Mouse (Mus musculus): ENCODE data around the gene Zfp280c. TPM values are rescaled to one million over a fixed set of nuclear protein-coding genes. Genes with fewer than 3 reads are reported as not detected.

Zfp280c gene
- polyA plus RNA-seq, 1 experiment from 2014 or later: 11.2 TPM

DNA sequence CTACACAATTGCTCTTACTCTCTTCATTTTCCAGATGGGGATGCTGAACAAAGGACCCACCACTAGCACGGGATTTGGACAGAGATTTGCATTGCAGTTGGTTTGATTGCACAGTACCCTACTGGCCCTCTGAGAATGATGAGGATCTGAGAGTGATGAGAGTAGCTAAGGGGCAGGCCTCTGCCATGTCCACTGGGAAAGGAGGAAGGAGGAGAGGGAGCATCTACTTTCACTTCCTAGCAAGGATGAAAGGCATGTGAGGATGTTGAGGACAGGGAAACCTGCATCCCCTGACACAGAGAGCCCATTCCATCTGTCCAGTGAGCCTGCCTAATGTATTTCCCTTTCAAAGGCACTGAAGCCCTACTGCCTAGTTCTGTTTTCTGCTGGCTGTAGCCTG is 69.0 kb downstream of the Zfp280c start:
- Histone ChIP-seq H3K9ac (no peak overlapping the region), H3K27me3 (no peaks in the 10 kb centered on the region), H3K36me3 (peaks cover 6% of the 10 kb centered on the region), H3K4me1 (replicated peaks) (peaks cover 23% of the 10 kb centered on the region), H3K4me2 (no peak overlapping the region), H3K4me3 (no peak overlapping the region), H3K9me3 (no peaks in the 10 kb centered on the region), H3K27ac (no peak overlapping the region)
- WGBS: 76% methylated on average over 1 of the region's 1 CpGs
- no peak for ATAC-seq (ENCODE audit: low FRiP score)

DNA sequence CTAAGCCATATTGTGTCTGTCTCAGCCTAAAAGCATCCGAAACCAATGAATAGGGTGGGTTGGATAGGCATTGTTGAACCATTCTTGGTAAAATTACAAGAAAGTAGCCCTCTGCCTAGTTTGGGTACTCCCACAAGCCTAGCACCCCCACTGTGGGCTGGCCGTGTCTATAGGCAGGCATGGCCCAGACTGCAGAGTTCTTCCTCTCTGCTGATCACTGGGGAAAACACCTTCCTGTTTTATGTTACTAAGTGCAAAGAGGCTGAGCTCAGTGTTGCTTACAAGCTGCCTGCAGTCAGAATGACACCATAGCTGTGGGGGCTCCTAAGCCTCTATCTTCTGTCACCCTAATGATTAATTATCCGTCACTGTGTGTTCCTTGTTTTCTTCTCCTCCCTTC is 70.8 kb downstream of the Zfp280c start:
- H3K9me3 ChIP-seq: no peaks in the 10 kb centered on the region
- peak overlapping the region; percentile 39; the same call in 1 of the 2 replicates for H3K9ac ChIP-seq
- H3K36me3 ChIP-seq: no peaks in the 10 kb centered on the region
- peak overlapping the region; percentile 17 for H3K4me3 ChIP-seq
- peak overlapping the region; percentile 65 for H3K4me2 ChIP-seq
- 64% methylated on average over 3 of the region's 3 CpGs for WGBS
- no peak for ATAC-seq (ENCODE audit: low FRiP score)
- no peaks in the 10 kb centered on the region for H3K27me3 ChIP-seq
- peaks cover 23% of the 10 kb centered on the region for H3K4me1 ChIP-seq (replicated peaks)
- no peak overlapping the region for H3K27ac ChIP-seq

DNA sequence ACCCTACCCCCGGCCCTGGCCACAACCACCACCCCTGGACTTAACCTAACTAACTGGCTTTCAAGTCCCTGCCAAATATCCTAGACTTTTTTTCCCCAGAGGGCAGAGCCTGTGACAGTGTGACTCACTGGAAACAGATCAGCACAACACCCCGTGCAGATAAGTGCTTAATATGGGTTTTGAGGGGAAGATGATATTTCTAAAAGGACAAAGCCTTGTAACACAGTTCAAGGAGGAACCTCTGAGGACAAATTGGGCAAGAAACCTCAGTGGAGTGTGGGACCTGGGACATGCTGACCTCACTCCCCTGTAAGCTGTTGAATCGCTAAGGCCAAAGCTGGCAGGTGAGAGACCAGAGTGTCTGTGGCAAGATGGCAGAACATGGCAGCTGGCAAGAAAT is 72.7 kb downstream of the Zfp280c start:
- peaks cover 23% of the 10 kb centered on the region for H3K4me1 ChIP-seq (replicated peaks)
- no peak overlapping the region for H3K27ac ChIP-seq
- H3K9ac ChIP-seq: peak overlapping the region; percentile 24; the same call in 1 of the 2 replicates
- no peaks in the 10 kb centered on the region for H3K36me3 ChIP-seq
- ATAC-seq (ENCODE audit: low FRiP score): no peak
- no peaks in the 10 kb centered on the region for H3K9me3 ChIP-seq
- H3K4me2 ChIP-seq: peak overlapping the region; percentile 65
- WGBS: 79% methylated on average over 3 of the region's 3 CpGs
- H3K27me3 ChIP-seq: no peaks in the 10 kb centered on the region
- peak overlapping the region; percentile 52 for H3K4me3 ChIP-seq

DNA sequence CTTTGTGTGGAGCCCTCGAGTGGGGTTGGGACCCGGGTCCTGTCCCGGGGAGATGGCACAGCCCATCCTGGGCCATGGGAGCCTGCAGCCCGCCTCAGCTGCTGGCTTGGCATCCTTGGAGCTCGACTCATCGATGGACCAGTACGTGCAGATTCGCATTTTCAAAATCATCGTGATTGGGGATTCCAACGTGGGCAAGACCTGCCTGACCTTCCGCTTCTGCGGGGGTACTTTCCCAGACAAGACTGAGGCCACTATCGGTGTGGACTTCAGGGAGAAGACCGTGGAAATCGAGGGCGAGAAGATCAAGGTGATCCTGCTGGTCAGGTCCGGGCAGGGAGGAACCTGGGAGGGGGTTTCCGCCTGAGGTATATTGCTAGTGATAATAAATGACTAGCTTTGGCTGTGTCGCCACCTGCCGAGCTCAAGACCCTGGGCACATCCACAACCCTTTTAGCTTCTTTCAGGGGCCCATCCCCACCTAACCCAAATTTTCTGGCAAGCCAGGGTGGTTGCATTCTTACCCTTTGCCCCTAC is 74.7 kb downstream of the Zfp280c start:
- Histone ChIP-seq H3K9me3 (no peaks in the 10 kb centered on the region), H3K36me3 (no peaks in the 10 kb centered on the region), H3K4me1 (replicated peaks) (peaks cover 23% of the 10 kb centered on the region), H3K4me3 (peak overlapping the region; percentile 52), H3K27ac (peak overlapping the region; percentile 96), H3K9ac (peak overlapping the region; percentile 79), H3K27me3 (no peaks in the 10 kb centered on the region), H3K4me2 (peak overlapping the region; percentile 65)
- WGBS: 8% methylated on average over 20 of the region's 20 CpGs
- no peak; the same call in 1 of the 2 replicates for ATAC-seq (ENCODE audit: low FRiP score)

DNA sequence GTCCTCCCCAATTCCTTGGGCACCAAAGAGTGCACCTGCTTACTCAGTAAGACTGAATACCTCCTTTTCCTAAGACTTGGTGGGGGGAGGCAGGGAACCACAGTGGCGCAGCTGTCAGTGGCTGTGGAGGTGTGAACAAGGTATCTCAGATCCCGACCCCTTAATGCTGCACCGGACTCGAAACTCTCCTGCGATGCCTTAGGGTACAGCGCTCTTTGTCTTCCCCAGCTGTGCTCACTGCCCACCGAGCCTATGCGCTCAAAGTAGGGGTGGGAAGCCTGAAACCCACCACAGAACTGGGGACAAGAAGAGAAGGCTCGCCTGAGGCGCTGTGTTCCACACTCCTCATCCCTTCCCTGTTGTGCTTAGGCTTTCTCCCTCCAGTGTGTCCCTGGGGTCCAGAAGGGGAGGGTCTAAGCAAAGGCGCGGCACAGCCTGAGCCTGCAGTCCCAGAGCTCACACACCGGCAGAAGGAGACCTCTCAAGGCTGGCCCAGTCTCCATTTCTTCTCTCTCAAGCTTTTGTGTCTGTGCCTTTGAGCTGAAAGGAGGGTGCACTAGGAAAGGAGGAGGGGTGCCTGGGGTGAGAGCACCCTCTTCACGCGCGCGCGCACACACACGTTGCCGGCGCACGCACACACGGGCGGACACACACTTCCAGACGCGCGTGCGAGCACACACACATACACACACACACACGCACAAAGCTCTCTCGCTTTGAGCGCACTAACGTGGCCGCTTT is 75.3 kb downstream of the Zfp280c start, which contains the start of gene Rab33a:
Gene Rab33a (plus strand): TSS at position 478 of the 741 bp plus-strand sequence.
- ATAC-seq (ENCODE audit: low FRiP score): peak; percentile 84
- peak within 1 kb of the TSS; percentile 52 for H3K4me3 ChIP-seq
- no peaks in the 10 kb centered on the region for H3K9me3 ChIP-seq
- peak within 1 kb of the TSS; percentile 79 for H3K9ac ChIP-seq
- peak within 1 kb of the TSS; percentile 65 for H3K4me2 ChIP-seq
- H3K4me1 ChIP-seq (replicated peaks): peaks cover 23% of the 10 kb centered on the region
- WGBS: 29% methylated on average over 33 of the region's 33 CpGs
- H3K36me3 ChIP-seq: no peaks in the 10 kb centered on the region
- no peaks in the 10 kb centered on the region for H3K27me3 ChIP-seq
- H3K27ac ChIP-seq: peak within 1 kb of the TSS; percentile 96

DNA sequence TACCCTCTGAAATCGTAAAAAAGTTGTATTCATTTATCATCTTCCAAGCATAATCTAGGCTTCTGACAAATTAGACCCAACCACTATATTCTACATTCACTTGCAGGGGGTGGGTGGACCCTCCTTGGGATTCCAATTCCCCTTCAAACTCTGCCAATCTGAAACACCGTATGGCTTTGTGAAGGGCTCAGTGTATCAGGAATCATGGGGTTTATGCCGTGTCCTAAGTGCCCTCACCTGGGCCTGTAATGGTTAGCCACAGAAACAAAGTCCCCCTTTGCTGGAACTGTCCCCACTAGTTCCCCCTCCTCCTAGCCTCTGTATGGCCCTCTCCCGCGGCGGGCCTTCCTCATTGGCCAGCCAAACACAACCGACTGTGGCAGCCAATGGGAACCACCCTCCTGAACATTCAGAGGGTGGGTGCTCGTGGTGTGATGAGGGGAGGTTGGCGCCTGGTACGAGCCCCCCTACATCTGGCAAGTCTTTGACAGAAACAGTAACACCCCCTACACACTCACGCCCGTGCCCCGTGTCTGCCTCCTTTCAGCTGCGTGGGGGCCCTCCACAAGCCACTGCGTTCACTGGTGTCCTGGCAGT is 76.0 kb downstream of the Zfp280c start:
- peak overlapping the region; percentile 52 for H3K4me3 ChIP-seq
- no peaks in the 10 kb centered on the region for H3K9me3 ChIP-seq
- no peaks in the 10 kb centered on the region for H3K27me3 ChIP-seq
- peak overlapping the region; percentile 96 for H3K27ac ChIP-seq
- H3K4me1 ChIP-seq (replicated peaks): peaks cover 19% of the 10 kb centered on the region
- no peaks in the 10 kb centered on the region for H3K36me3 ChIP-seq
- peak; percentile 95 for ATAC-seq (ENCODE audit: low FRiP score)
- H3K9ac ChIP-seq: peak overlapping the region; percentile 79
- WGBS: 24% methylated on average over 15 of the region's 15 CpGs
- H3K4me2 ChIP-seq: peak overlapping the region; percentile 65

DNA sequence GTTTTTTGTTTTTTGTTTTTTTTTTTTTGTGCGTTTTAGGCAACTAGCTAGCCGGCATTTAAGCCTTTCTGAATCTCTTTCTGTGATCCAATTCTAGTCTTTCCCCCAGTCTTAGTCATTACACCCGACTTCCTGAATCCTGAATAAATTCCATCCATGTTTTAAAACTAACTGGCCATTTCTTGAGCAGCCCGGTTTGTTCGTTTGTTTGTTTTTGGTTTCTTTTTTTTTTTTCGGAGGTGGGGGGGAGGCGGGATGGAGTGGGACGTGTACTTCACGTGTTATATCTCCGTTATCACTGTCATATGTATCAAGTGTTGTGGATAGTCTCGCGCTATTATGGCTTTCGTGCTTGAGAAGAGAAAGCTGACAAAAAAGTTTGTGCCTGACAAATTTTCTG is 80.5 kb downstream of the Zfp280c start:
- no peak overlapping the region; the same call in 1 of the 2 replicates for H3K9ac ChIP-seq
- WGBS: 15% methylated on average over 13 of the region's 13 CpGs
- H3K4me2 ChIP-seq: peak overlapping the region; percentile 53
- H3K27ac ChIP-seq: no peak overlapping the region
- peaks cover 7% of the 10 kb centered on the region for H3K4me1 ChIP-seq (replicated peaks)
- no peak for ATAC-seq (ENCODE audit: low FRiP score)
- H3K9me3 ChIP-seq: no peaks in the 10 kb centered on the region
- H3K36me3 ChIP-seq: no peaks in the 10 kb centered on the region
- H3K27me3 ChIP-seq: no peaks in the 10 kb centered on the region
- peak overlapping the region; percentile 52 for H3K4me3 ChIP-seq

DNA sequence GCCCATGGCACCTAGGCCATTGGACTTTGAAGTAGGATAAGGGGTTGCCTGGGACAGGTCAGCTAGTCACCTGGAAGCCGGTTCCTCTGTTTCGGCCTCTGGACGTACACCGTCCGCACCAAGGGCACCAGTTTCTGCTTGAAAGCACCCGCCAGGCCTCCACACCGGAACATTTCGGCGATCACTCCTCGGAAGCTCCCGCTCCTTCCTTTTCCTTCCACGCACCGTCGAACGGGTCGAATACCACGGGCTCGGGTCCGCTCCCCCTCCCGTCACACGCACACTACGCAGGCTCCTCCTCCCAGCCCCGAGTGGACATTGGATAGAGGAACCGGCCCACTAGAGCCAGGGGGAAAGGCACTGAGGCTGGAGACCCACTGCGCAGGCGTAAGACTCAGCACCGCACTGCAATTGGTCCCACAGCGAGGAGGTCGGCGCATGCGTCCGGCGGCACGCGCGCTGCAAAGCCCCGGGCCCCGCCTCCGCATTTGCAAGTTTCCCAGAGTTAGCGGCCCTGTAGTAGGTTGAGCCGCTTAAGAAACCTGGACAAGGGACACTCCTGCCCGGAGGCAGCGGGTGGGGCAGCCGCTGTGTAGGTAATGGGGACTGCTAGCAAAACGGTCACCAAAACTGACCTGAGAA is 81.0 kb downstream of the Zfp280c start, which contains the start of gene Aifm1:
Gene Aifm1 (minus strand): TSS at position 398 of the 642 bp plus-strand sequence.
- Histone ChIP-seq H3K4me1 (replicated peaks) (peaks cover 7% of the 10 kb centered on the region), H3K9ac (peak within 1 kb of the TSS; percentile 71), H3K27ac (peak within 1 kb of the TSS; percentile 58), H3K27me3 (no peaks in the 10 kb centered on the region), H3K4me2 (peak within 1 kb of the TSS; percentile 53), H3K4me3 (peak within 1 kb of the TSS; percentile 52), H3K36me3 (no peaks in the 10 kb centered on the region), H3K9me3 (no peaks in the 10 kb centered on the region)
- ATAC-seq (ENCODE audit: low FRiP score): peak; percentile 97
- 22% methylated on average over 44 of the region's 45 CpGs for WGBS

DNA sequence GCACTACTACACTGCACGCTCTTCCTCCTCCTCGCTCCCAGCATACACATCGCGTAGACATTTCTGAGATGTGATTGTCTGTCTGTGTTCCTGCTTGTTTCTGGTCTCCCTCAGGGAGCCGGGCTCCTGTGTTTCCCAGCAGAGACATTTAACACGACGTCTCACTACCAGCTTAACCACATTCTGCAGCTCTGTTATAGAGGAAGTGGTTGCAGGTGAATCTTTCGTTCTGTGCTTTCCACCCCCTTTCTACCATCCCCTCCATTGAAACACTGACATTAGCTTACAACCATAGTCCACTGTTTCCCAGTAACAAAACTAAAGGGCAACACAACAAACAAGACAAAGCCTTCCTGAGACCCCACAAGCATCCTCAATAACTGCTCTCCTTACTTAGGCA is 100.5 kb downstream of the Zfp280c start:
- H3K9me3 ChIP-seq: no peaks in the 10 kb centered on the region
- no peak overlapping the region for H3K9ac ChIP-seq
- 95% methylated on average over 8 of the region's 8 CpGs for WGBS
- no peak for ATAC-seq (ENCODE audit: low FRiP score)
- no peak overlapping the region for H3K4me3 ChIP-seq
- H3K4me2 ChIP-seq: no peak overlapping the region
- H3K36me3 ChIP-seq: peaks cover 44% of the 10 kb centered on the region
- H3K27me3 ChIP-seq: no peaks in the 10 kb centered on the region
- H3K4me1 ChIP-seq (replicated peaks): no peaks in the 10 kb centered on the region
- H3K27ac ChIP-seq: no peak overlapping the region

Small RNA genes within 50 kb of the gene (microRNA-seq; reads per million reads assigned to microRNA genes)
- not detected for gene Gm27828

Other genes with a start within 250 kb of the Zfp280c start
- gene Elf4, start 131.4 kb downstream of the Zfp280c start, polyA plus RNA-seq (2015; fragmentation: Nextera tagmentation; extraction: Ambion mirVana): 0.69 and 0.84 TPM in 2 replicates
- 43.1 and 45.7 TPM in 2 replicates for gene Aifm1, start 80.9 kb downstream of the Zfp280c start, polyA plus RNA-seq (2015; fragmentation: Nextera tagmentation; extraction: Ambion mirVana)
- 86.1 and 94.1 TPM in 2 replicates for gene Rab33a, start 75.2 kb downstream of the Zfp280c start, polyA plus RNA-seq (2015; fragmentation: Nextera tagmentation; extraction: Ambion mirVana)
- gene Slc25a14, start 28.9 kb upstream of the Zfp280c start, polyA plus RNA-seq (2015; fragmentation: Nextera tagmentation; extraction: Ambion mirVana): 41.3 and 43.4 TPM in 2 replicates
- gene Gpr119, start 80.0 kb upstream of the Zfp280c start, polyA plus RNA-seq (2015; fragmentation: Nextera tagmentation; extraction: Ambion mirVana): 0.14 TPM in 1 of 2 replicates, not detected in the other
- gene Rbmx2, start 100.5 kb upstream of the Zfp280c start, polyA plus RNA-seq (2015; fragmentation: Nextera tagmentation; extraction: Ambion mirVana): 23.6 and 27.2 TPM in 2 replicates

All from hindbrain, embryonic 13.5 days (tissue).